Mouse (Mus musculus) forebrain, embryonic 14.5 days (tissue): ENCODE data around the gene Tubgcp4. TPM values are rescaled to one million over a fixed set of nuclear protein-coding genes. Genes with fewer than 3 reads are reported as not detected.

Experiments used
- ATAC-seq: fragments of 200-750 bp; cut with Nextera tagmentation; 2 replicates; pipeline ENCODE4 v1.8.0; 2017; ENCODE audit warnings: mild to moderate bottlenecking, moderate library complexity
- DNase-seq: peaks from one replicate; pipeline ENCODE4 v3.0.0-alpha.2; 2015; ENCODE audit warnings: low spot score
- H3K27ac ChIP-seq: fragments of 300-500 bp; sonication (generic); 2 replicates; pipeline ENCODE4 v1.5.1; 2014; ENCODE audit warnings: low read depth, mild to moderate bottlenecking, control low read depth, low read length, moderate library complexity
- H3K27me3 ChIP-seq: fragments of 300-500 bp; sonication (generic); replicated peaks from 2 replicates; pipeline ENCODE4 v1.6.1; 2014; ENCODE audit warnings: low read length, control low read depth, mixed read lengths; ENCODE audit not compliant: control insufficient read depth, insufficient read depth
- H3K36me3 ChIP-seq: fragments of 300-500 bp; sonication (generic); 2 replicates; pipeline ENCODE4 v1.6.1; 2014; ENCODE audit warnings: low read length, control low read depth; ENCODE audit not compliant: control insufficient read depth, insufficient read depth
- H3K4me1 ChIP-seq: fragments of 300-500 bp; sonication (generic); 2 replicates; pipeline ENCODE4 v1.6.1; 2014; ENCODE audit warnings: antibody characterized with exemption, low read length, control low read depth; ENCODE audit not compliant: control insufficient read depth, insufficient read depth
- H3K4me2 ChIP-seq: fragments of 300-500 bp; sonication (generic); 2 replicates; pipeline ENCODE4 v1.6.1; 2014; ENCODE audit warnings: mild to moderate bottlenecking, control low read depth, low read length
- H3K4me3 ChIP-seq: fragments of 300-500 bp; sonication (generic); 2 replicates; pipeline ENCODE4 v1.5.1; 2014; ENCODE audit warnings: low read depth, low read length, control low read depth
- H3K9ac ChIP-seq: fragments of 300-500 bp; sonication (generic); 2 replicates; pipeline ENCODE4 v1.6.1; 2014; ENCODE audit warnings: mild to moderate bottlenecking, low read length, control low read depth, moderate library complexity
- H3K9me3 ChIP-seq: fragments of 300-500 bp; sonication (generic); replicated peaks from 2 replicates; pipeline ENCODE4 v1.6.1; 2016; ENCODE audit warnings: low read length, control low read depth, mixed read lengths; ENCODE audit not compliant: control insufficient read depth
- WGBS: fragments of 180-500 bp; shearing (Covaris S2); extraction: QIAGEN DNeasy Blood & Tissue Kit; methylation state at CpG from one replicate; pipeline ENCODE4 v1.1.7; 2014; 5-methylcytosine and 5-hydroxymethylcytosine counted together
- polyA plus RNA-seq: library from polyadenylated mRNA; unstranded; fragments of >200 nt; fragmentation: Nextera tagmentation; extraction: Ambion mirVana; gene quantifications from 2 replicates; pipeline ENCODE4 v1.2.1, GENCODE M21; 2014

Gene Tubgcp4
- polyA plus RNA-seq, 1 experiment from 2014 or later: 38.9 TPM

DNA sequence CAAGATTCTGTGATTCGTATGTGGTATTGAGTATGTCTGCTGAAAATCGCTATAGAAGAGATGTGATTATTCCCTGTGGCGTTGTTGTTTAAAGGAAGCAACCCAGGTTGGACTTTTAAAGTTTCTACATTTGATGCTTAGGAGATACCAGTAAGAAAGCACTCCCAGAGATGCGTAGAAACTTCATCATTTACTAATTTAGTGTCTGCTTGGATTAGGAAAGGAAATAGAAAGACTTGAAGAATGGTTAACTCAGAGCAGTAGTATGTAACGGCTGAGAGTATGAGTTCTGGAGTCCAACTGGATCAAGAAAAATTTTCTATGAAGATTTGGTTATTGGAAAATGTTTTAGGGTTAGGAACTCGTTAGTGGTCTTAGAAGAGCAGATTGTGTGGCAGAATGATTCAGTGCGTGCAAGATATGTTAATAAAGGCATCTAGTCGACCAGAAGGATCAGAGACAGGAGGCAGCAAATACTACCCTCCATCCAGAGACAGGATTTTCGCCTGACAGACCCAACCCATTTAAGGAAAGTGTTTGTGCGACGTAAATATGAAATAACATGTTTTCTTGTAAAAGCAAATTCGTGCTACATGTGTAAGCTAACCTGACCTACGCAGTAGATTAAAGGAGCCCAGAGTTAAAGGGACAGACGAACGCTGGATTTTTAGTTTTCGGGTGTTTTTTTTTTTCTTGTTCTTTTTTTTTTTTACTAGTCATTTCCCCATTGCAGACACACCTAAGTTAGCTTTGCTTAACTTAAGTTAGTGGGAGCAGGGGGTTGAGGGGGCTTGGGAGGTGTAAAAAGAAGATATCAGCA lies 29.0 kb upstream of the Tubgcp4 start:
- peak overlapping the region; percentile 98; the same call in 1 of the 2 replicates for H3K27ac ChIP-seq
- no peak for DNase-seq
- peaks cover 25% of the 10 kb centered on the region for H3K4me1 ChIP-seq
- ATAC-seq: no peak
- no peaks in the 10 kb centered on the region for H3K9me3 ChIP-seq
- peaks cover 37% of the 10 kb centered on the region for H3K36me3 ChIP-seq
- H3K9ac ChIP-seq: peak overlapping the region; percentile 93
- H3K27me3 ChIP-seq: no peaks in the 10 kb centered on the region
- 63% methylated on average over 16 of the region's 16 CpGs for WGBS
- H3K4me3 ChIP-seq: peak overlapping the region; percentile 52
- H3K4me2 ChIP-seq: peak overlapping the region; percentile 91

- Histone ChIP-seq H3K9ac (no peak overlapping the region), H3K27me3 (no peaks in the 10 kb centered on the region), H3K4me3 (no peak overlapping the region), H3K36me3 (peaks cover 47% of the 10 kb centered on the region), H3K4me2 (no peak overlapping the region), H3K27ac (no peak overlapping the region), H3K9me3 (no peaks in the 10 kb centered on the region), H3K4me1 (peaks cover 25% of the 10 kb centered on the region)
- 63% methylated on average over 2 of the region's 2 CpGs for WGBS
- DNase-seq (no peak), ATAC-seq (no peak)
Observed at GRCm38 (mm10) chr2:121142415-121142814, 28.0 kb upstream of the Tubgcp4 start.

DNA sequence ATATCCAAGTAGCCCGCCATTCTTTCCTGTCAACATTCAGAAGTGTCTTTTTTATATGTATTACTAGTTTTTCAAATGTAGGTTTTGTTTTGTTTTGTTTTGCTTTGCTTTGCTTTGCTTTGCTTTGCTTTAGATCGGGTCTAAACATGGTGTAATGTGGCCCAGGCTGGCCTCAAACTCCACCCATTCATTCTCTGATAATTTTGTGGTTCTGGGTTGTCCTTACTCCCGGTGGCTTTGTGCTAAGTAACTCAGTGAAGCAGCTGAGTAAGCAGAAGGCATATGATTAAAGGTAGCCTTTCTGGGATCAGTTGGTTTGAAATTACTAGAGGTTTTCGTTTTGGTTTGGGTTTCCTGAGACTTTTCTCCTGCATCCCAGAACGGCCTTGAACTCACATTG lies 20.8 kb upstream of the Tubgcp4 start:
- H3K27ac ChIP-seq: no peak overlapping the region
- no peak overlapping the region for H3K4me3 ChIP-seq
- H3K9me3 ChIP-seq: no peaks in the 10 kb centered on the region
- no peak overlapping the region for H3K4me2 ChIP-seq
- no peak for DNase-seq
- no peaks in the 10 kb centered on the region for H3K27me3 ChIP-seq
- peaks cover 52% of the 10 kb centered on the region for H3K36me3 ChIP-seq
- WGBS: 85% methylated on average over 5 of the region's 5 CpGs
- no peaks in the 10 kb centered on the region for H3K4me1 ChIP-seq
- no peak for ATAC-seq
- H3K9ac ChIP-seq: no peak overlapping the region

DNA sequence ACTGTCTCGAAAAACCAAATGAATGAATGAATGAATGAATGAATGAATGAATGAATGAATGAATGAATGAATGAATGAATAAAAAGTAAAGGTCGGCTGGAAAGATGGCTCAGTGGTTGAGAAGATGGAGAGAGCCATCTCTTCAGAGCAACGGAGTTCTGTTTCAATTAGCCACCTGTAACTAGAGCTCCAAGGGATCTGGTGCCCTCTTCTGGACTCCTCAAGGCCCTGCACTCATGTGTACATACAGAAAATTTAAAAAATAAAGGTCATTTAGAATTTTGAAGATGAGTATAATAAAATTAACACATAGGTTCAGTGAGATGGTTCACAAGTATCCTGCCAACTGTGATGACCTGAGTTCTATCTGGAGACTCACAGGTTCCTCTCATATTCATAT lies 17.4 kb upstream of the Tubgcp4 start:
- H3K9me3 ChIP-seq: no peaks in the 10 kb centered on the region
- no peak overlapping the region for H3K4me2 ChIP-seq
- H3K4me1 ChIP-seq: no peaks in the 10 kb centered on the region
- ATAC-seq (no peak), DNase-seq (no peak)
- H3K36me3 ChIP-seq: peaks cover 49% of the 10 kb centered on the region
- WGBS: 83% methylated on average over 3 of the region's 3 CpGs
- no peak overlapping the region for H3K9ac ChIP-seq
- H3K27me3 ChIP-seq: no peaks in the 10 kb centered on the region
- H3K27ac ChIP-seq: no peak overlapping the region
- no peak overlapping the region for H3K4me3 ChIP-seq

- H3K4me2 ChIP-seq: peak overlapping the region; percentile 92
- peak overlapping the region; percentile 92 for H3K4me3 ChIP-seq
- ATAC-seq: no peak
- no peaks in the 10 kb centered on the region for H3K27me3 ChIP-seq
- no peak for DNase-seq
- 71% methylated on average over 4 of the region's 4 CpGs for WGBS
- peak overlapping the region; percentile 85; the same call in 1 of the 2 replicates for H3K9ac ChIP-seq
- H3K4me1 ChIP-seq: peaks cover 23% of the 10 kb centered on the region
- H3K9me3 ChIP-seq: no peaks in the 10 kb centered on the region
- H3K27ac ChIP-seq: no peak overlapping the region
- H3K36me3 ChIP-seq: peaks cover 30% of the 10 kb centered on the region
Observed at GRCm38 (mm10) chr2:121169173-121169572, 1.3 kb upstream of the Tubgcp4 start.

DNA sequence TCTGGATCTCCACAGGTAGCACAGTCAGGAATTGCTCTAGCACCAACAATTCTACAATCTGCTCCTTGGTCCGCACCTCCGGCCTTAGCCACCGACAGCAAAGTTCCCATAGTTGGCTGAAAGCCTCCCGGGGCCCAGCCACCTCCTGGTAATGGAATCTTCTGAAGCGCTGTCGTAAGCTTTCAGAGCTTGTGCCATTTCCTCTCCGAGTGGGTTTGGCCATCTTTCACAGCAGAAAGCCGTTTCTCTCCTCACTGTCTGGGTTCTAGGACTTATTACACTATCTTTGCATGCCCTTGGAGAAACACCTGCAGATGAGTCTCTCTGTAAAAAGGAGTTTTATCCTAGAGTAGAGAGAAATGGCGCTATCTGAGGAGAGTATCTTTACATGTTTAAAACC lies 552 bp upstream of the Tubgcp4 start:
- Histone ChIP-seq H3K4me1 (peaks cover 23% of the 10 kb centered on the region), H3K4me2 (peak overlapping the region; percentile 92), H3K9ac (peak overlapping the region; percentile 85), H3K27me3 (no peaks in the 10 kb centered on the region), H3K4me3 (peak overlapping the region; percentile 92), H3K9me3 (no peaks in the 10 kb centered on the region), H3K27ac (no peak overlapping the region), H3K36me3 (peaks cover 29% of the 10 kb centered on the region)
- DNase-seq: no peak
- 5% methylated on average over 9 of the region's 9 CpGs for WGBS
- ATAC-seq: no peak

DNA sequence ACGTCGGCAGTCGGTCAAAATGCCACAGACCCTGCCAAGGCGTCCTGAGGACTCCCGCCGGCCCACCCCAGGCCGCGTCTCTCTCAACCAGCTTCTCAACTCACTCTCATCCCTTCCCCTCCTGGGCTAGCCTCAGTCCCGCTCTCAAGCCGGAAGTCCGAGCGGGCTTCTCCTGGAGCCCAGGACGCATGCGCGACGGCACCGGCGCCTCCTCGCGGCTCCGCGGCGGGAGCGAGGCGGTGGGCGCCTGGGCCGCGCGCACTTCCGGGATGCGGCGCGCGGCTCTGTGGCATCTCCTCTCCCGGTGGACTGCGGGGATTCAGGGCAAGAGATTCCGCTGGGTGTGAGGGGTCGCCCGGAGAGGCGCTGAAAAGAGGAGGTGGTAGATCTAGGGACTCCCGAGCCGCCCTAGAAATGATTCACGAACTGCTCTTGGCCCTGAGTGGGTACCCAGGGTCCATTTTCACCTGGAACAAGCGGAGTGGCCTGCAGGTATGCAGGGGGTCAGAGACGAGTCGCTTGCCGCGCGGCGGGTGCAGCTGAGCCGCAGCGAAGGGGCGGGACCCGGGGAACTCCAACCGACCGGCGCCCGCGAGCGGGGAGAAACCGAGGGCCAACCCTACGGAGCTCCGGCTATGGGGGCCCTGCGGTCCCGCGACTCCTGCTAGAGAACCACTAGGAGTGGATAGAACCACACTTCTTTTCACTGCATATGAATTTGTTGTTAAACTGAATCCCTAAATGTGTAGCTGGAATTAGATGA lies 707 bp downstream of the Tubgcp4 start, which contains the start of gene Zscan29:
Zscan29 (minus strand) TSS at position 146 of the 763 bp plus-strand sequence.
- DNase-seq: peak; percentile 96
- Histone ChIP-seq H3K27ac (peak within 1 kb of the TSS; percentile 80), H3K4me2 (peak within 1 kb of the TSS; percentile 92), H3K9ac (peak within 1 kb of the TSS; percentile 85), H3K27me3 (no peaks in the 10 kb centered on the region), H3K4me1 (peaks cover 23% of the 10 kb centered on the region), H3K9me3 (no peaks in the 10 kb centered on the region), H3K36me3 (peaks cover 35% of the 10 kb centered on the region), H3K4me3 (peak within 1 kb of the TSS; percentile 92)
- under 1% methylated on average over 62 of the region's 66 CpGs for WGBS
- ATAC-seq: peak; percentile 97

- WGBS: 95% methylated on average over 3 of the region's 3 CpGs
- H3K4me3 ChIP-seq: no peak overlapping the region
- no peaks in the 10 kb centered on the region for H3K27me3 ChIP-seq
- DNase-seq: no peak
- no peak overlapping the region for H3K27ac ChIP-seq
- no peaks in the 10 kb centered on the region for H3K4me1 ChIP-seq
- H3K9ac ChIP-seq: no peak overlapping the region
- no peak for ATAC-seq
- no peak overlapping the region for H3K4me2 ChIP-seq
- no peaks in the 10 kb centered on the region for H3K9me3 ChIP-seq
- peaks cover 73% of the 10 kb centered on the region for H3K36me3 ChIP-seq
Observed at GRCm38 (mm10) chr2:121178828-121179479, 8.5 kb downstream of the Tubgcp4 start.
